Mouse (Mus musculus): Measurements from ENCODE around the gene Agrp.

GRCm38 (mm10) chr8:105636963-105637510 lies at the start of gene Agrp:
- TF ChIP-seq CTCF (conservative IDR thresholded peaks at IDR 0.05; ENCODE audit: low read length) (no peak), NANOG (IDR thresholded peaks at IDR 0.05; ENCODE audit: borderline replicate concordance, low read length) (no peak), POU5F1 (IDR thresholded peaks at IDR 0.05; ENCODE audit: borderline replicate concordance, low read length) (no peak)

All from E14TG2a.4 (cell line).